Mouse (Mus musculus): ENCODE measurements around the gene Paqr7.

- TF ChIP-seq CTCF (IDR thresholded peaks at IDR 0.05) (0 out of 2 replicates have a peak, but pooled peaks have one; percentile 1), POLR2A (IDR thresholded peaks at IDR 0.05; ENCODE audit: insufficient read depth, low read depth, low read length) (peak; percentile 92)
Observed at GRCm38 (mm10) chr4:134534932-134535786, 38.7 kb downstream of the Paqr7 start, which contains the start of gene Mtfr1l.

All from heart, adult 2 months (tissue).